Mouse (Mus musculus): ENCODE results near the gene Lrpprc.

- TF ChIP-seq EP300 (IDR thresholded peaks at IDR 0.05; ENCODE audit: low read depth) = no peak
- no peak for TF ChIP-seq CTCF (IDR thresholded peaks at IDR 0.05; ENCODE audit: low read depth)
These were observed 38.3 kb downstream of the Lrpprc start for GRCm38 (mm10) chr17:84752286-84752685.

Measured in liver, postnatal 0 days (tissue).